Mouse (Mus musculus): Measurements from ENCODE around the gene Ankrd54. TPM values are rescaled to one million over a fixed set of nuclear protein-coding genes. Genes with fewer than 3 reads are reported as not detected.
"Not testable (repeated sequence)": the region's sequence is repeated elsewhere in the genome, so short reads cannot be mapped to it uniquely, and the experiment has no call there.

Ankrd54 gene
- polyA plus RNA-seq, 1 experiment from 2014 or later, result 59.7 TPM

DNA sequence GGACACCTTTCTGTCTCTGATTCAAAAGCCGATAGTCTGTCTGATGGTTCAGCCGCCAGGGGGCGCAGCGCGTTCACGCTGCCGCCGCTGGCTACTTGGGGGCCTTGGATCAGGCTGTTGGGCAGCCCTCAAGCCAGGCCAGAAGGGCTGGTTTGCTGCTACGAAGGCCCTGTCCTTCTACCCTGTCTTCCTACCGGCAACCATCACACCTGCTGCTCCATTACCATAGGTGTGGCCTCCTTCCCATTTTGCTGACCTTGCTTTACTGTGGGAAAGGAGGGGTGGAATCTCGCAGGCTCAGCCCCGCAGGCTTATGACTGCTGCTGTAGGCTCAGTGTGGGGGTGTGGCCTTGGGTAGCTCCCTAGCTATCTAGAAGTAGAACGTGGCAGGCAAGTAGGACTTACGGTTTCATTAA, 24.8 kb downstream of the Ankrd54 start:
- peak overlapping the region; percentile 17; the same call in 1 of the 2 replicates for H3K4me2 ChIP-seq

DNA sequence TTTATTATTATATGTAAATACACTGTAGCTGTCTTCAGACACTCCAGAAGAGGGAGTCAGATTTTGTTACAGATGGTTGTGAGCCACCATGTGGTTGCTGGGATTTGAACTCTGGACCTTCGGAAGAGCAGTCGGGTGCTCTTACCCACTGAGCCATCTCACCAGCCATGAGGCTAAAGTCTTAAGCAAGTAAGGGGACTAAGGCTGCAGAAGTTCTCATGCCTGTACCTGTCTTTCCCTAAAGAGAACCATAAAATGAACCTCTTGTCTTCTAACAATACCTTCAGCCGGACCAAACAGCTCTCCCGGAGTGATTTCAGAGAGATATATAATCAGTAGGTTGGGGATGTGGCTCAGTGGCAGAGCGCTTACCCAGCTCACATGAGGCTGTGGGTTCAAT, 30.8 kb downstream of the Ankrd54 start:
- H3K4me1 ChIP-seq (replicated peaks), result peaks cover 39% of the 10 kb centered on the region
- not testable (repeated sequence) for ATAC-seq (ENCODE audit: low FRiP score, low read depth); H3K9me3 ChIP-seq; H3K4me2 ChIP-seq; H3K9ac ChIP-seq; H3K27me3 ChIP-seq; H3K4me3 ChIP-seq; H3K27ac ChIP-seq (replicated peaks); H3K36me3 ChIP-seq
- 88% methylated on average over 5 of the region's 5 CpGs for WGBS

More for the DNA sequence above, 24.8 kb downstream of the Ankrd54 start:
- Histone ChIP-seq H3K27me3 (peaks cover 27% of the 10 kb centered on the region), H3K9me3 (no peaks in the 10 kb centered on the region), H3K27ac (replicated peaks) (no peak overlapping the region), H3K4me1 (replicated peaks) (peaks cover 32% of the 10 kb centered on the region), H3K4me3 (no peak overlapping the region), H3K36me3 (no peaks in the 10 kb centered on the region), H3K9ac (no peak overlapping the region)
- WGBS, result 12% methylated on average over 14 of the region's 14 CpGs
- no peak for ATAC-seq (ENCODE audit: low FRiP score, low read depth)

DNA sequence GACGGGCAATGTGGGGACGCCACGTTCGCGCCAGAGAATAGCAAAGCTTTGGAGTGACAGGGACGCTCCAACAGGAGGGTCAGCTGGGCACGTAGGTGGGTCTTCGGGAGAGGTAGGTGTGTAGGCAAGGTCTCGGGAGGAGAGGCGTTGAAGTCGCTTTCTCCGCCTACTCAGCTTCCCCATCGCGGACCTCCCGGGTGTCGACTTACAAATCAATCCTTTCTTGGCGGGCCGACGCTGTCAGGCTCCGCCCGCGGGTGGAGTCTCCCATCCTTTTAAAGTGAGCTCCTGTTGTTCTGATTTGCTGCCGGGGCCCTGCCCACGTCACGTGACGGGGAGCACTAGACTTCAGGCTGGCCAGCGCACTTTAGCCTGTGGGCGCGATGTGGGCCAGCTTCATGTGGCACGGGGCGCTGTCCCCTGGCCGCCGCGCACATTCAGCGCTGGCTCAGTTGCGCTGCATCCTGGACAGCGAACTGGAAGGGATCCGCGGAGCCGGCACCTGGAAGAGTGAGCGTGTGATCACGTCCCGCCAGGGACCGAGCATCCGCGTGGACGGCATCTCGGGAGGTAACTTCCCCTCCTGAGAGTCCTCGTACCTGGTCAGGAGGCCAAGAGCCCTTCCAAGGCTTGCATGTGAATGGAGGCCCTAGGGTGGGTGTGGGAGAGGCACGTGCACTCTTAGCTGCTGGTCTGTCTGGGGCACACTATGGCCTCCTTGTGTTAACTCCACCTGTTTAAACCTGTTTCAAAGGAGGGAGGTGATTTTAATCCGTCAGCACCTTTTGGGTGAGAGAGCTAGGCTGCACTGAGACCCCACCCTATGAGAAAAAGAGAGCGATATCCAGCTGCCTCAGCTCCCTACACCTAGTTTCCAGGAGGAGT, 31.9 kb downstream of the Ankrd54 start:
- peaks cover 48% of the 10 kb centered on the region for H3K4me1 ChIP-seq (replicated peaks)
- H3K36me3 ChIP-seq, result no peaks in the 10 kb centered on the region
- peak overlapping the region; percentile 93 for H3K27ac ChIP-seq (replicated peaks)
- peak overlapping the region; percentile 98 for H3K4me2 ChIP-seq
- no peaks in the 10 kb centered on the region for H3K27me3 ChIP-seq
- WGBS, result under 1% methylated on average over 52 of the region's 52 CpGs
- H3K9ac ChIP-seq, result peak overlapping the region; percentile 49
- peak; percentile 81 for ATAC-seq (ENCODE audit: low FRiP score, low read depth)
- H3K4me3 ChIP-seq, result peak overlapping the region; percentile 58
- no peaks in the 10 kb centered on the region for H3K9me3 ChIP-seq

DNA sequence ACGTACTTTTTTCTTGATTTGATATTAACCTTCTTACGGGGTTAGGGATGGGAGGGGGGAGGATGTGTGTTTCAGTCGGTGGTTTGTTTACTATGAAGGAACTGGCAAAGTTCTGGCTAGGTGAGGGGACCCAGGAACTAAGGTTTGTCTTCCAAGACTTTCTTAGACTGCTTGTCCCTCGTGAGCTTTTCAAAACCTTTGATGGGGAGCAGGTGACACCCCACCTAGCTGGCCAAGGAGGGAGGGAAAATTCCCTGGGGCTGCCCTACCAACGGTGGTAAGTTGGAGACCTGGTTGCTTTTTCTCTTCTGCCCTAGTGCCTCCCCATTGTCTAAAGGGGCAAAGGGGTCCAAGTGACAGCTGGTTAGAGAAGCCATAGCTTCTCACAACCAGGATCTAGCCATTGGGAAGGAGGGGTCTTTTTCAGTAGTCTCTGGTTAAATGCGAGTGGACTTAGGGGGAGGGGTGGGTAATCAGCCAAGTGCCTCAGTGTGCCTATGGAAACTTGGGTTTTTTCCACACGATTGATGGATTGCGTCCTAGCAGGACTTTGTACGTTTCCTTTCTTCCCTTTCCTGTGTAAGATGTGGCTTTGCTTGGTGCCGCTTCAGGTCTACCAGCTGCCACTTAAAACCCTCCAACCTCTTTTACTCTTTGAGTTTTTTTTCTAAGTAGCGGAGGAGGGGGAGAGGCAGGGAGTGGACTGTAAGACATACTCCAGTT, 33.0 kb downstream of the Ankrd54 start:
- Histone ChIP-seq H3K4me1 (replicated peaks) (peaks cover 54% of the 10 kb centered on the region), H3K4me3 (peak overlapping the region; percentile 58), H3K36me3 (no peaks in the 10 kb centered on the region), H3K27ac (replicated peaks) (peak overlapping the region; percentile 93), H3K27me3 (no peaks in the 10 kb centered on the region), H3K9me3 (no peaks in the 10 kb centered on the region), H3K4me2 (peak overlapping the region; percentile 98), H3K9ac (peak overlapping the region; percentile 49)
- ATAC-seq (ENCODE audit: low FRiP score, low read depth), result no peak
- 5% methylated on average over 11 of the region's 11 CpGs for WGBS

DNA sequence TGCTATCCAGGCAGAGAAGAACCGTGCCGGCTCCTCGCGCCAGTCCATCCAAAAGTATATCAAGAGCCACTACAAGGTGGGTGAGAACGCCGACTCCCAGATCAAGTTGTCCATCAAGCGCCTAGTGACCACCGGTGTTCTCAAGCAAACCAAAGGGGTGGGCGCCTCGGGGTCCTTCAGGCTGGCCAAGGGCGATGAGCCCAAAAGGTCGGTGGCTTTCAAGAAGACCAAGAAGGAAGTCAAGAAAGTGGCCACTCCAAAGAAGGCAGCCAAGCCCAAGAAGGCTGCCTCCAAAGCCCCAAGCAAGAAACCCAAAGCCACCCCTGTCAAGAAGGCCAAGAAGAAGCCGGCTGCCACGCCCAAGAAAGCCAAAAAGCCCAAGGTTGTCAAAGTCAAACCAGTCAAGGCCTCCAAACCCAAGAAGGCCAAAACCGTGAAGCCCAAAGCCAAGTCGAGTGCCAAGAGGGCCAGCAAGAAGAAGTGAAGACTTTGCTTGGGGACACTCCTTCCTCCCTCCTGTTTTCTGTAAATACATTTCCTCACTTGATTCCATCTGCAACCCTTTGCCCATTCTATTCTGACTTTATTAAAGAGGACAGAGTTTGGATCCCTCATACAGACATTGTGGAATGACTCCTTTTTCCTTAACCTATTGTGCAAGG, 33.7 kb downstream of the Ankrd54 start:
- ATAC-seq (ENCODE audit: low FRiP score, low read depth), result no peak
- no peaks in the 10 kb centered on the region for H3K36me3 ChIP-seq
- H3K27me3 ChIP-seq, result no peaks in the 10 kb centered on the region
- peak overlapping the region; percentile 94 for H3K9ac ChIP-seq
- no peaks in the 10 kb centered on the region for H3K9me3 ChIP-seq
- H3K4me1 ChIP-seq (replicated peaks), result peaks cover 54% of the 10 kb centered on the region
- 25% methylated on average over 16 of the region's 16 CpGs for WGBS
- H3K4me3 ChIP-seq, result peak overlapping the region; percentile 58
- peak overlapping the region; percentile 98 for H3K4me2 ChIP-seq
- H3K27ac ChIP-seq (replicated peaks), result peak overlapping the region; percentile 93

DNA sequence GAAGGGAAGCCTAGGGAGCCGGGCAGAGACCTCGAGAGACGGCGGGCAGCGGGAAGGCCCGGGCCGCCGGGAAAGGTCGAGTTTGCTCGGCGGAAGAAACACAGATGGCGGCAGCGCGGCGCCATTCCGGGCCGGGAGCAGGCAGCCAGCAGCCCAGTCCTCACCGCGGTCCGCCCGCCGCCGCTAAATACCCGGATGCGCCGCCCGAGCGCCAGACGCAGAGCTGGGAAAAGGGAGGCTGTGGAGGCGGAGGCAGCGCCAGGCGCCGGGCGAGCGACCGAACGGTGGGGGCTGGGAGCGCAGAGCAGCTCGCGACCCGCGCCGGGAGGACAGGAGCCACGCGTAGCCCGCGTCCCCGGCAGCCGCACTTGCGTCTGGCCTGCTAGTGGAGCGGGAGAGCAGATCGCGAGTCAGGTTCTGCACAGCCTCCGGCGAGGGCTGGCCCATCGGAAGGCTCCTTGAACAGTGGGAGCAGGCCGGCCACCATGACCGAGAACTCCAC, 34.4 kb downstream of the Ankrd54 start, which contains the start of gene H1f0:
Gene H1f0 (plus strand): TSS at position 214 of the 502 bp plus-strand sequence.
- WGBS, result 0% methylated on average over 58 of the region's 58 CpGs

DNA sequence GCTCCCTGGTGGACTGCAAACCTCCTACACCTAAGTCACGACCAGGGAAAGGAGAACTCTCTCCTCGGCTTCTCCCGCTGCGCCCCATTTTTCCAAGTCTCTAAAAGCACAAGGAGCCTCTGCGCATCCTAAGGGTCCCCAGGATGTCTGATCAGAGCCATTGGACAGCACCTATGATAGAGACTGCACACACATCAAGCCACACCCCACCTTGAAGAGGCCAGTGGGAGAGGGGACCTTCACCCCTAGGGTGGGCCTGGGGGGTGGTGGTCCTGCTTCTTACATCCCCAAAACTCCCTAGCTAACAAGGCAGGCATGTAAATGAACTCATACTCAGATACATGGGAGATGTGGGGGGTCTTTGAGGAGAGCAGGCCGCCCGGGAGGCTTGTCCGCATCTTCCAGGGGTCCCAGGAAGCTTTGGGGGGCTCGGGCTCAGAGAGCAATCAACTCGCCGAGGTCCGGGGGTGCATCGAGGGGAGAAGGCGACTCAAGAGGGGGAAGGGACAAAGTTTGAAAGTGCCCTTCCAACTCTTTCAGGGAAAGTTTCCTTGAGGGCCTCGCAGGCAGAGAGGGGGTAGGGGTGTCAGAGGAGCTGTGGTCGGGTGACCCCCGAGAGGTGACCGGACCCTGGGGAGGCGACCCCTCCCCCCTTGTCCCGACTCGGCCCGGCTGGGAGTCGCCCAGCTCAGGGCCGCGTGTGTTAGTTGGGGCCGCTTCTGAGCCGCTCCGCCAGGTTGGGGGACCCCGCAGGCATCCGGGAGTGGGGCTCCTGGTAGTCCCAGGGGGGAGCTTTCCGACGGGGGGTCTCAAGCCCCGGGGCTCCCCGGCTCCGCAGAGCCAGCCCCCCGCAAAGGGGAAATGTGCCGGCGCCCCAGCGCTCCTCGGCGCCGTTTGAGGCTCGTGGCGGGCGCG, 35.1 kb downstream of the Ankrd54 start:
- no peaks in the 10 kb centered on the region for H3K9me3 ChIP-seq
- H3K4me1 ChIP-seq (replicated peaks), result peaks cover 52% of the 10 kb centered on the region
- no peak for ATAC-seq (ENCODE audit: low FRiP score, low read depth)
- peak overlapping the region; percentile 93 for H3K27ac ChIP-seq (replicated peaks)
- peak overlapping the region; percentile 98 for H3K4me2 ChIP-seq
- H3K4me3 ChIP-seq, result peak overlapping the region; percentile 58
- no peaks in the 10 kb centered on the region for H3K27me3 ChIP-seq
- 8% methylated on average over 25 of the region's 46 CpGs for WGBS
- no peaks in the 10 kb centered on the region for H3K36me3 ChIP-seq
- peak overlapping the region; percentile 94 for H3K9ac ChIP-seq

More for the DNA sequence above, 34.4 kb downstream of the Ankrd54 start, which contains the start of gene H1f0:
- H3K4me3 ChIP-seq, result peak within 1 kb of the TSS; percentile 58
- H3K36me3 ChIP-seq, result no peaks in the 10 kb centered on the region
- peak within 1 kb of the TSS; percentile 94 for H3K9ac ChIP-seq
- no peaks in the 10 kb centered on the region for H3K27me3 ChIP-seq
- peak; percentile 81 for ATAC-seq (ENCODE audit: low FRiP score, low read depth)
- H3K4me2 ChIP-seq, result peak within 1 kb of the TSS; percentile 98
- H3K27ac ChIP-seq (replicated peaks), result peak within 1 kb of the TSS; percentile 93
- H3K4me1 ChIP-seq (replicated peaks), result peaks cover 54% of the 10 kb centered on the region
- H3K9me3 ChIP-seq, result no peaks in the 10 kb centered on the region

DNA sequence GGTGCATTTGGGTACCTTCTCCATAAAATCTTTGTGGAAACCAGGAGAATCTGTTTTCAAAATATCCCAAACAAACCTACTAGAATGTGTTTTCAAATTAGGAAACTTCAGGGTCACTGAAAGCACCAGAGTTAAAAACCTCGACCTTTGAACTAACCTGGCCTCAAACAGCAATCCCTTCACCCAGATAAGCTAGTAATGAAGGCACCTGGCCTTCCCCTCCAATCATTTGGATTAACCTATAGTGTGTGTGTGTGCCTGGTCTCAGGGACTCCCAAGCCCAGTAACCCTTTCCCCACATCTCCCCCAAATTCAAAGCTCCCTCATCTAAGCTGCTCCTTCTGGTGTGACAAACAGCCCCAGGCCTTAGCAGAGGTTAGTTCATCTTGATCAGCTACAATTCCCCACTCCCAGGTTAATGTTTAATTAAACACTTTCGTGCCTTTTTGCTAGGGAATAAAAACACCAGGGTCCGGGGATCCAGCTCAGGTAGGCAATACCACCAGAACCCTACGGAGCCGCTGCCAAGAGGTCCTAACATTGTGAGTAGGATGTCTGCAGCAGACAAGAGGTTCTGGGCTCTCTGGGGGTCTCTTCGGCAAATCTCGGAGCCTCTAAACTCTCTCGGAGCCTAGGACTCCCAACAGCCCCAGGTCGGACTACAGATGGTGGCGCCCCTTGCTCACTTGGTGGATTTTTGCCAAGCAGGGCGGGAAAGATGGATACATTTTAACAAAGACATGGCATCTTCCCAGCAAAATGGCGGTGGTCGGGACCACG, 36.0 kb downstream of the Ankrd54 start:
- WGBS, result 35% methylated on average over 14 of the region's 14 CpGs
- H3K9me3 ChIP-seq, result no peaks in the 10 kb centered on the region
- H3K9ac ChIP-seq, result no peak overlapping the region
- H3K27ac ChIP-seq (replicated peaks), result no peak overlapping the region
- peak overlapping the region; percentile 58 for H3K4me3 ChIP-seq
- H3K4me1 ChIP-seq (replicated peaks), result peaks cover 50% of the 10 kb centered on the region
- H3K36me3 ChIP-seq, result no peaks in the 10 kb centered on the region
- H3K4me2 ChIP-seq, result peak overlapping the region; percentile 98
- no peak for ATAC-seq (ENCODE audit: low FRiP score, low read depth)
- H3K27me3 ChIP-seq, result no peaks in the 10 kb centered on the region

DNA sequence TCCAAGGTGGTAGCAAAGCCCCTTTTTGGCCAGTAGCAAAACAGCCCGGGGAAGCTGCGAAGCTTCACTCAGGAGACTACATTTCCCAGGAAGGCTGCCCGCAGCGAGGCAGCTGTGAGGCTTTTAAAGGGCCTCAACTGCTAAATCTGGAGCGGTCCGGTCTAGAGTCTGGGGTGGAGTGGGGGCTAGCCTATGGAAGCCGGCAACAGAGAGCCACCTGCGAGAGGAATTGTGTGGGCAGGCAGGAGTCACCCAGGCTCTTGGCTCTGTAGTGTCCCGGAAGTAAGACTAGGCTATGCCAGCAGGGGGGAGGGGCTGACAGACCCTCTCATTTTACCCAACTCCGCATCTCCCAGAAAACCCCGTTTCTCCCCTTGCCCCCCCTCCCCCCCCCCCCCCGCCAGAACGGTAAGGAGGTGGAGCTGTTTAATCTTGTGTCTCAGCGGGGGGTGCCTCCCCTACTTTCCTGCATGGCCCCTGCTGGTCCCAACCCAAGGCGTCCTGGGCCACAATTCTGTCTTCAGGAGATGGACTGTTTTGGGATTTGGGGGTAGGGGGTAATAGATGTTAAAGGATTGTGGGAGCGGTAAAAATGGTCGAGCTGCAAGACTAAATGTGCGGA, 36.9 kb downstream of the Ankrd54 start:
- Histone ChIP-seq H3K36me3 (no peaks in the 10 kb centered on the region), H3K9ac (no peak overlapping the region), H3K27ac (replicated peaks) (no peak overlapping the region), H3K4me3 (peak overlapping the region; percentile 8), H3K27me3 (no peaks in the 10 kb centered on the region), H3K9me3 (no peaks in the 10 kb centered on the region), H3K4me1 (replicated peaks) (peaks cover 42% of the 10 kb centered on the region), H3K4me2 (peak overlapping the region; percentile 47)
- no peak for ATAC-seq (ENCODE audit: low FRiP score, low read depth)
- 13% methylated on average over 16 of the region's 18 CpGs for WGBS

DNA sequence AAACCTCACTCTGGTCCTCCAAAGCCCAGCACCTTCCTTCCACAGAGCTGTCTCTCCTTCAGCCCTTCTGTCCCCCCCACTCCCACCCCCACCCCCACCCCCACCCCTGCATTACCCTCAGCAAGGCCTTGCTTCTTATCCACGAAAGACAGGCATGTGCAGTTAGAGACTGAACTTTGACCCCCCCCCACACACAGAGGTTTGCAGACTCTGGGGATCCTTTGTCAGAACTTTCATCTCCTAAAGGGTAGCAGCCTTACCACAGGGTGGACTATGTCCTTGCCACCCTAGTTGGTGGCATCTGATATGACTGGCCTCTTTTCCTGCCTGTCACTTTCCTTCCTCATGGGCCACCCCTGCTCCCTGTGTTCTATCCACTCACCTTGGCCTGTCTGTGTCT, 39.3 kb downstream of the Ankrd54 start:
- H3K27ac ChIP-seq (replicated peaks), result no peak overlapping the region
- H3K36me3 ChIP-seq, result no peaks in the 10 kb centered on the region
- H3K4me3 ChIP-seq, result no peak overlapping the region
- peaks cover 25% of the 10 kb centered on the region for H3K4me1 ChIP-seq (replicated peaks)
- no peak for ATAC-seq (ENCODE audit: low FRiP score, low read depth)
- 83% methylated on average over 1 of the region's 1 CpGs for WGBS
- H3K27me3 ChIP-seq, result no peaks in the 10 kb centered on the region
- H3K9me3 ChIP-seq, result no peaks in the 10 kb centered on the region
- no peak overlapping the region for H3K9ac ChIP-seq
- no peak overlapping the region for H3K4me2 ChIP-seq
